Mouse (Mus musculus) kidney, embryonic 16.5 days (tissue): Measurements from ENCODE around the gene Gm5134. TPM values are rescaled to one million over a fixed set of nuclear protein-coding genes. Genes with fewer than 3 reads are reported as not detected.

Experiments
- ATAC-seq: fragments of 200-750 bp; cut with Nextera tagmentation; 2 replicates; pipeline ENCODE4 v1.8.0; 2017; ENCODE audit warnings: moderate TSS enrichment; ENCODE audit not compliant: low FRiP score, low TSS enrichment
- H3K27ac ChIP-seq: fragments of 300-500 bp; sonication (generic); 2 replicates; pipeline ENCODE4 v1.5.1; 2014; ENCODE audit warnings: low read length
- H3K27me3 ChIP-seq: fragments of 300-500 bp; sonication (generic); 2 replicates; pipeline ENCODE4 v1.6.1; 2014; ENCODE audit warnings: low read length, control low read depth, mixed read lengths; ENCODE audit not compliant: insufficient read depth
- H3K36me3 ChIP-seq: fragments of 300-500 bp; sonication (generic); 2 replicates; pipeline ENCODE4 v1.6.1; 2014; ENCODE audit warnings: low read length, control low read depth, mixed read lengths; ENCODE audit not compliant: insufficient read depth
- H3K4me1 ChIP-seq: fragments of 300-500 bp; sonication (generic); 2 replicates; pipeline ENCODE4 v1.6.1; 2014; ENCODE audit warnings: low read length, control low read depth, mixed read lengths; ENCODE audit not compliant: insufficient read depth
- H3K4me2 ChIP-seq: fragments of 300-500 bp; sonication (generic); replicated peaks from 2 replicates; pipeline ENCODE4 v1.6.1; 2014; ENCODE audit warnings: low read depth, low read length
- H3K4me3 ChIP-seq: fragments of 300-500 bp; sonication (generic); 2 replicates; pipeline ENCODE4 v1.5.1; 2014; ENCODE audit warnings: mild to moderate bottlenecking, low read length
- H3K9ac ChIP-seq: fragments of 300-500 bp; sonication (generic); replicated peaks from 2 replicates; pipeline ENCODE4 v1.6.1; 2014; ENCODE audit warnings: low read length
- H3K9me3 ChIP-seq: fragments of 300-500 bp; sonication (generic); 2 replicates; pipeline ENCODE4 v1.6.1; 2016; ENCODE audit warnings: low read length, control low read depth
- WGBS: fragments of 180-500 bp; shearing (Covaris S2); extraction: QIAGEN DNeasy Blood & Tissue Kit; methylation state at CpG from one replicate; pipeline ENCODE4 v1.1.7; 2014; 5-methylcytosine and 5-hydroxymethylcytosine counted together
- polyA plus RNA-seq: library from polyadenylated mRNA; unstranded; fragments of >200 nt; fragmentation: Nextera tagmentation; extraction: Ambion mirVana; gene quantifications from 2 replicates; pipeline ENCODE4 v1.2.1, GENCODE M21; 2015

Gene Gm5134
- polyA plus RNA-seq, 1 experiment from 2014 or later: not detected

DNA sequence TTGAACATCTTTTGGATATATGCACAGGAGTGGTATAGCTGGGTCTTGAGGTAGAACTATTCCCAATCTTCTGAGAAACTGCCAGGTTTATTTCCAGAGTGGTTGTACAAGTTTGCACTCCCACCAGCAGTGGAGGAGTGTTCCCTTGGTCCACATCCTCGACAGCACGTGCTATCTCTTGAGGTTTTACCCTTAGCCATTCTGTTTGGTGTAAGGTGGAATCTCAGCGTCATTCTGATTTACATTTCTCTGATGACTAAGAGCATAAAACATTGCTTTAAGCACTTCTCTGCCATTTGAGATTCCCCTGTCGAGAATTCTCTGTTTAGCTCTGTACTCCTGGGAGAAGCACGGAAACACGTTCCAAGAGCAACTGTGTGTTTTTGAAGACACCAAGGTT, 58.6 kb downstream of the Gm5134 start:
- no peak overlapping the region for H3K27ac ChIP-seq
- no peaks in the 10 kb centered on the region for H3K36me3 ChIP-seq
- 66% methylated on average over 6 of the region's 6 CpGs for WGBS
- H3K4me2 ChIP-seq: no peak overlapping the region
- ATAC-seq: no peak
- H3K9me3 ChIP-seq: no peaks in the 10 kb centered on the region
- no peaks in the 10 kb centered on the region for H3K4me1 ChIP-seq
- no peak overlapping the region for H3K4me3 ChIP-seq
- no peak overlapping the region for H3K9ac ChIP-seq
- no peaks in the 10 kb centered on the region for H3K27me3 ChIP-seq

DNA sequence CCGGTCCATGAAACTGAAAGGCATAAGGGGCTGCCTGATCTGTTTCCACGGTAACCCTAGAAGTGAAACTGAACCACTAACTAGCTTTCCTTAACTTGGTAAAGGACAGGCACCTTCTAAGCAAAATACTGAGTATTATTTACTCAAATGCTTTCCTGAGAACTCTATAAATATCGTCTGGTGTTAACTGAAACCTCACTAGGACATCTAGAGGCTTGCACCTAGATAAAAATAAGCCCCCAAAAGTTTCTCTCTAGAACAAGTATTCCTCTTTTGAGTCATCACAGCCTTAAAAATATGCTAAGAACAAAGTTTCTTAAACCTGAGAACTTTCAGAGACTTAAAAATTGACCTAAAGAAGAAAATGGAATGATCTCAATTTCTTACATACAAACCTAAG, 62.6 kb downstream of the Gm5134 start:
- Histone ChIP-seq H3K4me3 (no peak overlapping the region), H3K9me3 (peaks cover 5% of the 10 kb centered on the region; the same call in 1 of the 2 replicates), H3K27me3 (no peaks in the 10 kb centered on the region), H3K27ac (no peak overlapping the region), H3K9ac (no peak overlapping the region), H3K36me3 (no peaks in the 10 kb centered on the region), H3K4me2 (no peak overlapping the region), H3K4me1 (no peaks in the 10 kb centered on the region)
- no peak for ATAC-seq
- WGBS: 88% methylated on average over 3 of the region's 3 CpGs

GRCm38 (mm10) chr10:76021728-76022127, 67.4 kb downstream of the Gm5134 start:
- no peak overlapping the region for H3K9ac ChIP-seq
- 70% methylated on average over 3 of the region's 3 CpGs for WGBS
- no peak overlapping the region for H3K4me2 ChIP-seq
- ATAC-seq: no peak
- H3K9me3 ChIP-seq: peaks cover 11% of the 10 kb centered on the region
- no peaks in the 10 kb centered on the region for H3K4me1 ChIP-seq
- no peaks in the 10 kb centered on the region for H3K27me3 ChIP-seq
- H3K4me3 ChIP-seq: no peak overlapping the region
- no peak overlapping the region for H3K27ac ChIP-seq
- H3K36me3 ChIP-seq: no peaks in the 10 kb centered on the region

- Histone ChIP-seq H3K36me3 (no peaks in the 10 kb centered on the region), H3K4me2 (no peak overlapping the region), H3K27ac (no peak overlapping the region), H3K4me1 (peaks cover 11% of the 10 kb centered on the region; the same call in 1 of the 2 replicates), H3K27me3 (no peaks in the 10 kb centered on the region), H3K9ac (no peak overlapping the region), H3K4me3 (no peak overlapping the region), H3K9me3 (peaks cover 11% of the 10 kb centered on the region)
- WGBS: 90% methylated on average over 6 of the region's 6 CpGs
- ATAC-seq: no peak
Measured at GRCm38 (mm10) chr10:76023921-76024320, 69.6 kb downstream of the Gm5134 start.

- peaks cover 11% of the 10 kb centered on the region; the same call in 1 of the 2 replicates for H3K4me1 ChIP-seq
- no peak overlapping the region for H3K27ac ChIP-seq
- no peak overlapping the region for H3K4me2 ChIP-seq
- no peaks in the 10 kb centered on the region for H3K27me3 ChIP-seq
- no peak overlapping the region for H3K9ac ChIP-seq
- WGBS: 91% methylated on average over 10 of the region's 10 CpGs
- H3K4me3 ChIP-seq: no peak overlapping the region
- no peaks in the 10 kb centered on the region for H3K36me3 ChIP-seq
- H3K9me3 ChIP-seq: peaks cover 6% of the 10 kb centered on the region
- ATAC-seq: no peak
Measured at GRCm38 (mm10) chr10:76025470-76026190, 71.3 kb downstream of the Gm5134 start.

DNA sequence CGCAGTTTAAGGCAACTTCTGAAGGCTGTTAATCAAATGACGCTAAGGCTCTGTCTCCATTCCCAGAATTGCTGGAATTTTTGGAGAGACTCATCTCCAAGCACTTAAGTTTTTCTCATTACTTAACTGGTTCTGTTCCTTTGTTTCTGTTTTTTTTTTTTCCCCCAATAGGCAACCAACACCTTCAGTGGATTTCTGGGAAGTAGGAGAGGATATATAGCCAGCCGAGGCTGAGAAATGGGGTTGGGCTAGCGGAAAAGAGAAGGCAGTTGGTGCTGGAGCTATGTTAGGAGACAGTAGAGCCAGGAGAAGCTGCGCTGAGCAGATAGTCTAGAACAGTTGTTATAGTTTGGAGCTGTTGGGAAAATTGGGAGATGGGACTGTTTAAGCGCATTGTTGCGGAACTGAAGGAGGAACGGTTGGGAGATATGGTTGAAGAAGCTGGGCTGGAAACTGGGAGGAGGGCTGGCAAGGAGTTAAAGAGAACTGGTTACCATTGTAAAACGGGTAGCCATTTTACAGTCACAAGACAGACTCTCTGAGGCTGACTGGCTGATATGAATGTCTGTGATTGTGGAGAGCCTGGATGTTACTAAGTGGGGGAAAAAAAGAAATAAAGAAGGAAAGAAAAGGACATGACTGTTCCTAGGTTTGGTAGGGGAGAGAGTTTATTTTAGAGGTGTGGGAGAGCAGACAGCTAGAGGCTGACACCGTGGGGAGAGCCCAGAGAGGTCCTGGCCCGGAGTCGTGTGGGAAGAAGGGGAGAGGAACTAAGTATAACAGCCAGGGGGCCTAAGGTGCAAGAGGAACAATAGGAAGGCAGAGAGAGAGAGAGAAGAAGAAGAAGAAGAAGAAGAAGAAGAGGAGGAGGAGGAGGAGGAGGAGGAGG, 73.1 kb downstream of the Gm5134 start:
- peaks cover 15% of the 10 kb centered on the region; the same call in 1 of the 2 replicates for H3K4me1 ChIP-seq
- peaks cover 6% of the 10 kb centered on the region for H3K9me3 ChIP-seq
- ATAC-seq: no peak
- no peak overlapping the region for H3K4me3 ChIP-seq
- no peaks in the 10 kb centered on the region for H3K27me3 ChIP-seq
- peak overlapping the region; percentile 56; the same call in 1 of the 2 replicates for H3K27ac ChIP-seq
- H3K4me2 ChIP-seq: no peak overlapping the region
- no peaks in the 10 kb centered on the region for H3K36me3 ChIP-seq
- WGBS: 46% methylated on average over 12 of the region's 12 CpGs
- H3K9ac ChIP-seq: 0 out of 2 replicates have a peak overlapping the region, but pooled peaks have one; percentile 16

- peaks cover 15% of the 10 kb centered on the region; the same call in 1 of the 2 replicates for H3K4me1 ChIP-seq
- H3K36me3 ChIP-seq: no peaks in the 10 kb centered on the region
- H3K4me2 ChIP-seq: no peak overlapping the region
- H3K9ac ChIP-seq: no peak overlapping the region
- ATAC-seq: no peak
- H3K9me3 ChIP-seq: peaks cover 6% of the 10 kb centered on the region
- 28% methylated on average over 3 of the region's 4 CpGs for WGBS
- H3K27me3 ChIP-seq: no peaks in the 10 kb centered on the region
- H3K27ac ChIP-seq: no peak overlapping the region
- no peak overlapping the region for H3K4me3 ChIP-seq
Measured at GRCm38 (mm10) chr10:76028016-76028366, 73.7 kb downstream of the Gm5134 start.

GRCm38 (mm10) chr10:76028396-76028795, 74.1 kb downstream of the Gm5134 start:
- ATAC-seq: no peak
- H3K4me2 ChIP-seq: no peak overlapping the region
- peak overlapping the region; percentile 23; the same call in 1 of the 2 replicates for H3K27ac ChIP-seq
- H3K9ac ChIP-seq: 0 out of 2 replicates have a peak overlapping the region, but pooled peaks have one; percentile 4
- H3K4me1 ChIP-seq: peaks cover 16% of the 10 kb centered on the region; the same call in 1 of the 2 replicates
- 62% methylated on average over 9 of the region's 9 CpGs for whole genome bisulfite sequencing
- H3K27me3 ChIP-seq: no peaks in the 10 kb centered on the region
- H3K36me3 ChIP-seq: no peaks in the 10 kb centered on the region
- no peak overlapping the region for H3K4me3 ChIP-seq
- peaks cover 6% of the 10 kb centered on the region for H3K9me3 ChIP-seq

DNA sequence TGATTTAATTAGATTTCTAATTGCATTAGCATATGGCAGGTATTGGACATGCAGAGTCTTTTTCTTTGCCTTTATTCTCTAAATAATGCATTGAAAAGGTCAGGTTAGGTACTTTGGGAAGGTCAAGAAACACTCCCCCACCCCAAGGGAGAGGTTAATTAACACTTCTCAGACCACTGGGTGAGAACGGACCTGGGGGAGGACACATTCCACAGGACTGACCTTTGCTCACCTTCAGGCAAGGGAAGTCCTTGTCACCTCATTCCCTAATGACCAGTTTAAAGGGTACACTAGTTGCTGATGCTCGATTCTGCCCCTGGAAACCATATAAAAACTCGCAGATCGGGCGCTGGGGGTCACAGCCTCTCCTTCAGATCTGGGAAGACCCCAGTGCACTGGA, 75.0 kb downstream of the Gm5134 start:
- Histone ChIP-seq H3K9ac (no peak overlapping the region), H3K27ac (no peak overlapping the region), H3K4me1 (peaks cover 22% of the 10 kb centered on the region; the same call in 1 of the 2 replicates), H3K36me3 (no peaks in the 10 kb centered on the region), H3K4me2 (no peak overlapping the region), H3K9me3 (peaks cover 6% of the 10 kb centered on the region), H3K4me3 (no peak overlapping the region), H3K27me3 (no peaks in the 10 kb centered on the region)
- WGBS: 48% methylated on average over 5 of the region's 5 CpGs
- ATAC-seq: no peak
